Mouse (Mus musculus) midbrain, embryonic 11.5 days (tissue): Measurements from ENCODE around the gene Gpx1. TPM values are rescaled to one million over a fixed set of nuclear protein-coding genes. Genes with fewer than 3 reads are reported as not detected.

Experiments used
- ATAC-seq: fragments of 200-750 bp; cut with Nextera tagmentation; 2 replicates; pipeline ENCODE4 v1.8.0; 2017; ENCODE audit warnings: moderate TSS enrichment, moderate library complexity; ENCODE audit not compliant: low FRiP score
- DNase-seq: peaks from one replicate; pipeline ENCODE4 v3.0.0; 2015; ENCODE audit warnings: low spot score; ENCODE audit errors: missing footprints
- H3K27ac ChIP-seq: fragments of 300-500 bp; sonication (generic); 2 replicates; pipeline ENCODE4 v1.5.1; 2014; ENCODE audit warnings: low read depth, low read length
- H3K27me3 ChIP-seq: fragments of 300-500 bp; sonication (generic); 2 replicates; pipeline ENCODE4 v1.6.1; 2014; ENCODE audit warnings: mild to moderate bottlenecking, low read length, moderate library complexity, mixed read lengths; ENCODE audit not compliant: control insufficient read depth, insufficient read depth
- H3K36me3 ChIP-seq: fragments of 300-500 bp; sonication (generic); 2 replicates; pipeline ENCODE4 v1.6.1; 2014; ENCODE audit warnings: mild to moderate bottlenecking, low read length, moderate library complexity, mixed read lengths; ENCODE audit not compliant: control insufficient read depth, insufficient read depth
- H3K4me1 ChIP-seq: fragments of 300-500 bp; sonication (generic); 2 replicates; pipeline ENCODE4 v1.6.1; 2014; ENCODE audit warnings: low read length; ENCODE audit not compliant: control insufficient read depth, insufficient read depth
- H3K4me2 ChIP-seq: fragments of 300-500 bp; sonication (generic); 2 replicates; pipeline ENCODE4 v1.6.1; 2014; ENCODE audit warnings: mild to moderate bottlenecking, moderate library complexity
- H3K4me3 ChIP-seq: fragments of 300-500 bp; sonication (generic); 2 replicates; pipeline ENCODE4 v1.5.1; 2014; ENCODE audit warnings: low read depth, low read length
- H3K9ac ChIP-seq: fragments of 300-500 bp; sonication (generic); 2 replicates; pipeline ENCODE4 v1.6.1; 2014; ENCODE audit warnings: low read length
- H3K9me3 ChIP-seq: fragments of 300-500 bp; sonication (generic); 2 replicates; pipeline ENCODE4 v1.6.1; 2016; ENCODE audit warnings: low read length; ENCODE audit not compliant: control insufficient read depth
- WGBS: fragments of 180-500 bp; shearing (Covaris S2); extraction: QIAGEN DNeasy Blood & Tissue Kit; methylation state at CpG from one replicate; pipeline ENCODE4 v1.1.7; 2014; 5-methylcytosine and 5-hydroxymethylcytosine counted together
- polyA plus RNA-seq: library from polyadenylated mRNA; unstranded; fragments of >200 nt; fragmentation: Nextera tagmentation; extraction: Ambion mirVana; gene quantifications from 2 replicates; pipeline ENCODE4 v1.2.1, GENCODE M21; 2014

The Gpx1 gene
- polyA plus RNA-seq, 1 experiment from 2014 or later, result 796 TPM

DNA sequence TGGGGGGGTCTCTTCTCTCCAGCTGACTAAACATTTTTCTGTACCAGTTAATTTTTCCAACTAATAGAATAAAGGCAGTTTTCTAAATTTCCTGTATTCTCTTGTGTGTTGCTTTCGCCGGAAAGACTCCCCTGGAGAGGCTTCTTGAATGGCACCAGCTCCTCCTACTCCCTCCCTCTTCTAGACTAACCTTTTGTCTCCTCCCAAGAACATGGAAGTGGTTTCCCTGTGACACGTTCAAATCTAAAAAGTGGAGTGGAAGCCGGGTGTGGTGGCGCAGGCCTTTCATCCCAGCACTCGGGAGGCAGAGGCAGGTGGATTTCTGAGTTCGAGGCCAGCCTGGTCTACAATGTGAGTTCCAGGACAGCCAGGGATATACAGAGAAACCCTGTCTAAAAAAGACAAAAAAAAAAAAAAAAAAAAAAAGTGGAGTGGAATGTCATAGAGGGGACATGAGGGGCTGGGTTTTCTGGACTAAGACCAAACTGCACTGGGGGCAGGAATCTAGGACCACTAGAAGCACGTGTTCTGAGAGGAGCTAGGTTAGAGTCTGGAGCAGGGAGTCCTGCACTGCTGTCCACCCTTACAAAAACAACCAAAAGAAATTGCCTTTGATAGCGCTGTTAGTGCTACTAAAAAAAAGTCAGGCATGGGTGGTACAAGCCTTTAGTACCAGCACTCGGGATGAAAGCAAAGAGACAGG is 704 bp upstream of the Gpx1 start:
- Histone ChIP-seq H3K4me3 (no peak overlapping the region), H3K4me2 (no peak overlapping the region)

DNA sequence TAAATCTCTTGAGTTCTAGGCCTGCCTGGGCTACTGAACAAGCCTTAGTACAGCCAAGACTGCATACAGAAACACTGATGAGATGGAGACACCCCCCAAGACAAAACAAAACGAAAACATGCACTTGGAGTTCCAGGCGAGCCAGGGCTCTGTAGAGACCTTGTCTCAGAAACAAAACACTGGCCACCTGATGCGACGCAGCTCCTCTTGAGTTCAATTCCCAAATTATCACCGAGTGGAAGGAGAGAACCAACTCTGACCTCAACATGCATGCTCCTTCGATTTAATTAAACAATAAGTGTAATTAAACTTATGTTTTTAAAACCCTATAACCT is 185 bp upstream of the Gpx1 start:
- H3K27me3 ChIP-seq, result no peaks in the 10 kb centered on the region
- peak; percentile 95 for DNase-seq
- peak overlapping the region; percentile 80 for H3K4me2 ChIP-seq
- no peaks in the 10 kb centered on the region for H3K9me3 ChIP-seq
- peak overlapping the region; percentile 82 for H3K4me3 ChIP-seq
- WGBS, result 38% methylated on average over 6 of the region's 6 CpGs
- H3K27ac ChIP-seq, result peak overlapping the region; percentile 77
- 0 out of 2 replicates have a peak, but pooled peaks have one; percentile 26 for ATAC-seq
- peaks cover 4% of the 10 kb centered on the region; the same call in 1 of the 2 replicates for H3K36me3 ChIP-seq
- peak overlapping the region; percentile 93 for H3K9ac ChIP-seq
- H3K4me1 ChIP-seq, result peaks cover 14% of the 10 kb centered on the region

More for the DNA sequence above, 704 bp upstream of the Gpx1 start:
- WGBS, result 70% methylated on average over 10 of the region's 10 CpGs
- Histone ChIP-seq H3K4me1 (peaks cover 14% of the 10 kb centered on the region), H3K9me3 (no peaks in the 10 kb centered on the region), H3K36me3 (peaks cover 4% of the 10 kb centered on the region; the same call in 1 of the 2 replicates), H3K27me3 (no peaks in the 10 kb centered on the region), H3K9ac (no peak overlapping the region), H3K27ac (peak overlapping the region; percentile 77; the same call in 1 of the 2 replicates)
- ATAC-seq (no peak), DNase-seq (no peak)

DNA sequence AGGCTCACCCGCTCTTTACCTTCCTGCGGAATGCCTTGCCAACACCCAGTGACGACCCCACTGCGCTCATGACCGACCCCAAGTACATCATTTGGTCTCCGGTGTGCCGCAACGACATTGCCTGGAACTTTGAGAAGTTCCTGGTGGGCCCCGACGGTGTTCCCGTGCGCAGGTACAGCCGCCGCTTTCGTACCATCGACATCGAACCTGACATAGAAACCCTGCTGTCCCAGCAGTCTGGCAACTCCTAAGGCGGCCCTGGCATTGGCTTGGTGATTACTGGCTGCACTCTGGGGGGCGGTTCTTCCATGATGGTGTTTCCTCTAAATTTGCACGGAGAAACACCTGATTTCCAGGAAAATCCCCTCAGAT is 1.2 kb downstream of the Gpx1 start:
- Histone ChIP-seq H3K9ac (peak overlapping the region; percentile 93), H3K4me3 (peak overlapping the region; percentile 82), H3K27me3 (no peaks in the 10 kb centered on the region), H3K9me3 (no peaks in the 10 kb centered on the region), H3K4me1 (peaks cover 14% of the 10 kb centered on the region), H3K27ac (0 out of 2 replicates have a peak overlapping the region, but pooled peaks have one; percentile 5), H3K36me3 (no peaks in the 10 kb centered on the region), H3K4me2 (peak overlapping the region; percentile 80)
- no peak for DNase-seq
- 20% methylated on average over 20 of the region's 20 CpGs for WGBS
- no peak for ATAC-seq

DNA sequence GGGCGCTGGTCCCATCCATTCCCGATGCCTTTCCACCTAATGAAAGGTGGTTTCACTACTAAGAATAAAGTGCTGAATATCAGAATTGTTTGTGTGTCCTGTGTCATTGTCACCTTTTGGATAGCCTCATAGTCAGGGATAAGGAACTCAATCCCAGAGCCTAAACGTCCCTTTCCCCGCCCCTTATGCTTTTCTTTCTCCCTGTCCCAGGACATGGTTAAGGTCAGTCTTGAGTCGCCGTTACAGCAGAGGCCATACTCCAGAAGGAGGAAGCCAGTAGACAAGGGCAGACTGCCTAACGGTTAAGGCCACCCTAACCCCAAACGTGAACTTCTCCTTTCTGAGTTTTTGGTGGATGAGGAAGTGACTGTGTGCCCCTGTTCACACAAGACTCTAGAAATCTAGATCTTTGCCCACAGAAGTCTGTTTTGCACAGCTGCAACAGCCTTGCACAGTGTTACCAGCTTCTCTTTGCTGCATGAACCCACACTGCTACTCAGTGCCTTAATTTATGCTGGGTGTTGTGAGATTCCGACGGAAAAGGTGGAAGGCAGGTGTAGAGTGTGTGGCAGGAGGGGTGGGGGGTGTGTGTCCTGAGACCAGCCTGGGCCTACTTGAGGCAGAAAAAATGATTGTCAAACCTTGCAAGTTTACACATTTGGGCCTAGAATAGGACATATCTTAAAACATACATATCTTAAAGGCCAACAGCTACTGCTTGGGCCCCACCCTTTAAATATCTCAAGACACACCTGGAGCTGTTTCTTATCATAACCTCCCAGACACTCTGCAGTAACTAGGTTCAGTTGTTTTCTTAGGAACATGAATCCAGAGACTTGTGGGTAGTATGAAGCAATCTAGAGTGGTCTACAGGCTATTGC is 1.8 kb downstream of the Gpx1 start:
- Histone ChIP-seq H3K4me3 (peak overlapping the region; percentile 82), H3K9ac (peak overlapping the region; percentile 93), H3K27ac (no peak overlapping the region), H3K27me3 (no peaks in the 10 kb centered on the region), H3K9me3 (no peaks in the 10 kb centered on the region), H3K4me2 (peak overlapping the region; percentile 80), H3K4me1 (peaks cover 14% of the 10 kb centered on the region), H3K36me3 (no peaks in the 10 kb centered on the region)
- 66% methylated on average over 10 of the region's 10 CpGs for WGBS
- ATAC-seq (no peak), DNase-seq (no peak)

DNA sequence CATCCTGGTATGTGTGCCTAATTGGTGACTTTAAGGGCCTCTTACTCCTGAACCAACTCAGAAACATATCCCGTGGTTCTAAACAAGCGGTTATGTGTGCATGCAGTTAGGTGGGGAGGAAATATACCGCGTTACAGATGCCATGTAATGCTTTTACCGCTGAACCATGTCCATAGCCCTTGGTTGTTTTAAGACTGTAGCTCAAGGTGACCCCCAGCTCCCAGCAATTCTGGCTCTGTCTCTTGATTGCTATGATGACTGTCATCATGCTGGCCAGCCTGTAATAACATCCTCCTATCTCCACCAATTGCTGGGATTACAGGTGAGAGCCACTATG is 2.4 kb downstream of the Gpx1 start:
- ATAC-seq (no peak), DNase-seq (no peak)
- H3K4me2 ChIP-seq, result no peak overlapping the region
- no peak overlapping the region for H3K27ac ChIP-seq
- no peaks in the 10 kb centered on the region for H3K36me3 ChIP-seq
- no peak overlapping the region for H3K9ac ChIP-seq
- no peaks in the 10 kb centered on the region for H3K9me3 ChIP-seq
- no peaks in the 10 kb centered on the region for H3K27me3 ChIP-seq
- peaks cover 14% of the 10 kb centered on the region for H3K4me1 ChIP-seq
- H3K4me3 ChIP-seq, result no peak overlapping the region
- WGBS, result 88% methylated on average over 5 of the region's 5 CpGs

DNA sequence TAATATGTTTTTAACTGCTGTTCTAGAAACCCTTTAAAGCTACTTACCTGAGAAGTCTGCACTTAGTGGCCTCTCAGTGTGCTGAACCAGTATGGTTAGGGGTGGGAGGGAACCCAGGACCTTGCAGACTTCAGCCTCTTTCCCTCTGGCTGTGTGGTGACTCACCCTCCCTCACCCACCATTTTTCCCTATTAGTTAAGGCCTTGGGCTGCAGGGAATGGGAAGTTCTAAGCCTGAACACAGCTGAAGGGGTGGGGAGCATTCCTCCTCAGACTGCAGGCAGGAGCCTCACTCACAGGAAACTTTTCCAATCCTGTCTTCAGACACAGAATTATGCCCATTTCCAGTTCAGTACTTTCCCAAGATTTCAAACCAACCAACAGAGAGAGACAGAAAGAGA is 3.1 kb downstream of the Gpx1 start:
- no peaks in the 10 kb centered on the region for H3K27me3 ChIP-seq
- no peak overlapping the region for H3K4me2 ChIP-seq
- H3K9me3 ChIP-seq, result no peaks in the 10 kb centered on the region
- H3K36me3 ChIP-seq, result no peaks in the 10 kb centered on the region
- no peak overlapping the region for H3K4me3 ChIP-seq
- 0 out of 2 replicates have a peak overlapping the region, but pooled peaks have one; percentile 16 for H3K9ac ChIP-seq
- peaks cover 16% of the 10 kb centered on the region for H3K4me1 ChIP-seq
- no peak for DNase-seq
- no peak overlapping the region for H3K27ac ChIP-seq
- ATAC-seq, result no peak

DNA sequence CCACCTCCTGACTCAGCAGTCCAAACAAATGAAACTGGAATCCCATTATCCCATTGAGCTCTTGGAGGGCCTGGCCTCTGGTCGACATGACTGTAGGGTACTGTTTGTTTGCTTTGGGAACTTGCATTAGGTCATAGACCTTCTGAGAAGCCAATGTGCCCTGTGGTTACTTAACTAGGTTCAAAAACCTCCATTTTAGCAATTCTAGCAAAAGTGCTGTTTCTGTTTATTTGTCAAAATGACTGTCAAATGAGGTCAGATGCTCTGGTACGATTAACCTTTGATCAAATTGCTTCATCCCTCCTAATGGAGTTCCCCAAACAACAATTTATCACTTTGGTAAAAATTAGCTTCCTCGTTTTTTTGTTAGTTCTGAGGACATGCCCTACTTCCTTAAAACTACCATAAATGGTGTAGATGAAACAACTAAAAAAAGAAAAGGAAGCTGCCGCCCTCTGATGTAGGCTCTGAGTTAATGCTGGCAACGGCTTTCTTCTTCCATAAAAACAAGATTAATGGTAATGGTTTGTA is 3.7 kb downstream of the Gpx1 start:
- Histone ChIP-seq H3K9me3 (no peaks in the 10 kb centered on the region), H3K27ac (no peak overlapping the region), H3K36me3 (no peaks in the 10 kb centered on the region), H3K4me2 (no peak overlapping the region), H3K4me1 (peaks cover 16% of the 10 kb centered on the region), H3K9ac (no peak overlapping the region), H3K27me3 (no peaks in the 10 kb centered on the region), H3K4me3 (no peak overlapping the region)
- ATAC-seq (no peak), DNase-seq (no peak)
- WGBS, result 59% methylated on average over 5 of the region's 5 CpGs

DNA sequence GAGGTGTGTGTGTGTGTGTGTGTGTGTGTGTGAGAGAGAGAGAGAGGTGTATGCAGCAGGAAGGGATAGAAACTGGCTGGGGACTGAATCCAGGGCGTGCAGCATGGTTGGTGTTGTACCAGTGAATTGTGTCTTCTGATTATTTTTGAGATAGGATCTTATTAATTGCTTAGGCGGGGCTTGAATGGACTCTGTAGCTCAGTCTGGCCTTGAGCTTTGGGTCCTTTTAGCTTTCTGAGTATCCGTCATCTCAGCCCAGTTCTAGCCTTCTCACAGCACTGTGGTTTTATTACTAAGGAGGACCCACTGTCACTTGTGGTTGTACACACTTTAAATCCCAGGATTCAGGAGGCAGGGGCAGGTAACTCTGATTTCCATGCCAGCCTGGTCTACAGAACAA is 4.6 kb downstream of the Gpx1 start:
- H3K4me2 ChIP-seq, result no peak overlapping the region
- peaks cover 17% of the 10 kb centered on the region for H3K4me1 ChIP-seq
- no peaks in the 10 kb centered on the region for H3K36me3 ChIP-seq

DNA sequence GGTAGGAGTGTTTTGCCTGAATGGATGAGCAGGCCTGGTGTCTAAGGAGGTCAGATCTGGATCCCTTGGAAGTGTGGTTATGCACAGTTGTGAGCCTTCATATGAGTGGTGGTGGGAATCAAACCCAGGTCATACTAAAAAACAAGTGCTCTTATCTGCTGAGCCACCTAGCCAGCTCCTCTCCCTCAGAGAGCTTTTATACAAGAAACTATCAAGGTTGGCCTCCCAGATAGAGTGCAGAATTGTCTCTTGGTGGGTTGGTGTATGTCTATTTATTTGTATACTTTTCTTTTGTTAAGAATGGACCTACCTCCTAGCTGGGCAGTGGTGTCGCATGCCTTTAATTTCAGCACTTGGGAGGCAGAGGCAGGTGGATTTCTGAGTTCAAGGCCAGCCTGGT is 5.1 kb downstream of the Gpx1 start:
- H3K4me2 ChIP-seq, result no peak overlapping the region
- H3K9me3 ChIP-seq, result no peaks in the 10 kb centered on the region
- DNase-seq (no peak), ATAC-seq (no peak)
- H3K36me3 ChIP-seq, result no peaks in the 10 kb centered on the region
- peaks cover 18% of the 10 kb centered on the region for H3K4me1 ChIP-seq
- no peak overlapping the region for H3K9ac ChIP-seq
- WGBS, result 97% methylated on average over 1 of the region's 1 CpGs
- H3K4me3 ChIP-seq, result no peak overlapping the region
- no peaks in the 10 kb centered on the region for H3K27me3 ChIP-seq
- no peak overlapping the region for H3K27ac ChIP-seq

More for the DNA sequence above, 4.6 kb downstream of the Gpx1 start:
- Histone ChIP-seq H3K27me3 (no peaks in the 10 kb centered on the region), H3K4me3 (no peak overlapping the region), H3K9me3 (no peaks in the 10 kb centered on the region), H3K9ac (no peak overlapping the region), H3K27ac (no peak overlapping the region)
- no peak for ATAC-seq
- DNase-seq, result no peak
- WGBS, result 77% methylated on average over 3 of the region's 3 CpGs
